Mouse (Mus musculus): ENCODE measurements around the gene Hspb1. TPM values are rescaled to one million over a fixed set of nuclear protein-coding genes. Genes with fewer than 3 reads are reported as not detected.

Hspb1 gene
- total RNA-seq, 2 experiments from 2014 or later, result not detected

GRCm38 (mm10) chr5:135908989-135909388 is 21.3 kb downstream of the Hspb1 start:
- ATAC-seq (replicated peaks; ENCODE audit: poor library complexity, severe bottlenecking), result no peak

GRCm38 (mm10) chr5:135909646-135910045 is 21.9 kb downstream of the Hspb1 start:
- ATAC-seq (replicated peaks; ENCODE audit: poor library complexity, severe bottlenecking), result no peak

- ATAC-seq (replicated peaks; ENCODE audit: poor library complexity, severe bottlenecking), result no peak
Measured at GRCm38 (mm10) chr5:135910813-135911212, 23.1 kb downstream of the Hspb1 start.

GRCm38 (mm10) chr5:135911633-135912220 is 24.0 kb downstream of the Hspb1 start:
- no peak for ATAC-seq (replicated peaks; ENCODE audit: poor library complexity, severe bottlenecking)

- no peak for ATAC-seq (replicated peaks; ENCODE audit: poor library complexity, severe bottlenecking)
Measured at GRCm38 (mm10) chr5:135913201-135913600, 25.5 kb downstream of the Hspb1 start.

GRCm38 (mm10) chr5:135914156-135914555 is 26.4 kb downstream of the Hspb1 start:
- peak; percentile 30; the same call in 1 of the 2 replicates for ATAC-seq (replicated peaks; ENCODE audit: poor library complexity, severe bottlenecking)

GRCm38 (mm10) chr5:135916051-135916565 is 28.4 kb downstream of the Hspb1 start:
- peak; percentile 43 for ATAC-seq (replicated peaks; ENCODE audit: poor library complexity, severe bottlenecking)

GRCm38 (mm10) chr5:135916601-135917000 is 28.9 kb downstream of the Hspb1 start:
- ATAC-seq (replicated peaks; ENCODE audit: poor library complexity, severe bottlenecking), result no peak

- ATAC-seq (replicated peaks; ENCODE audit: poor library complexity, severe bottlenecking), result no peak
Measured at GRCm38 (mm10) chr5:135917327-135918058, 29.8 kb downstream of the Hspb1 start.

- no peak for ATAC-seq (replicated peaks; ENCODE audit: poor library complexity, severe bottlenecking)
Measured at GRCm38 (mm10) chr5:135918059-135918437, 30.3 kb downstream of the Hspb1 start.

- ATAC-seq (replicated peaks; ENCODE audit: poor library complexity, severe bottlenecking), result no peak
Measured at GRCm38 (mm10) chr5:135918593-135918992, 30.9 kb downstream of the Hspb1 start.

GRCm38 (mm10) chr5:135919902-135920301 is 32.2 kb downstream of the Hspb1 start:
- ATAC-seq (replicated peaks; ENCODE audit: poor library complexity, severe bottlenecking), result no peak

GRCm38 (mm10) chr5:135923901-135924300 is 36.2 kb downstream of the Hspb1 start:
- ATAC-seq (replicated peaks; ENCODE audit: poor library complexity, severe bottlenecking), result no peak

GRCm38 (mm10) chr5:135929685-135930424 is 42.1 kb downstream of the Hspb1 start:
- ATAC-seq (replicated peaks; ENCODE audit: poor library complexity, severe bottlenecking), result no peak

- no peak for ATAC-seq (replicated peaks; ENCODE audit: poor library complexity, severe bottlenecking)
Measured at GRCm38 (mm10) chr5:135931526-135931925, 43.8 kb downstream of the Hspb1 start.

- ATAC-seq (replicated peaks; ENCODE audit: poor library complexity, severe bottlenecking), result no peak
Measured at GRCm38 (mm10) chr5:135932359-135932758, 44.6 kb downstream of the Hspb1 start.

- ATAC-seq (replicated peaks; ENCODE audit: poor library complexity, severe bottlenecking), result no peak
Measured at GRCm38 (mm10) chr5:135933222-135933899, 45.6 kb downstream of the Hspb1 start.

GRCm38 (mm10) chr5:135933900-135934441 is 46.3 kb downstream of the Hspb1 start:
- ATAC-seq (replicated peaks; ENCODE audit: poor library complexity, severe bottlenecking), result peak; percentile 56

GRCm38 (mm10) chr5:135934481-135935175 is 46.9 kb downstream of the Hspb1 start, which contains the start of gene Ywhag:
Gene Ywhag, minus strand, starts transcription at chr5:135934616.
- ATAC-seq (replicated peaks; ENCODE audit: poor library complexity, severe bottlenecking), result peak; percentile 85

GRCm38 (mm10) chr5:135935176-135935523 is 47.4 kb downstream of the Hspb1 start:
- ATAC-seq (replicated peaks; ENCODE audit: poor library complexity, severe bottlenecking), result peak; percentile 6

Measured in granulocyte monocyte progenitor cell, adult 5-6 weeks (primary cell).